Mouse (Mus musculus): ENCODE measurements around the gene Gm10715. TPM values are rescaled to one million over a fixed set of nuclear protein-coding genes. Genes with fewer than 3 reads are reported as not detected.
"Not testable (repeated sequence)": the region's sequence is repeated elsewhere in the genome, so short reads cannot be mapped to it uniquely, and the experiment has no call there.

Gm10715 gene
- total RNA-seq, 2 experiments from 2014 or later = not detected

DNA sequence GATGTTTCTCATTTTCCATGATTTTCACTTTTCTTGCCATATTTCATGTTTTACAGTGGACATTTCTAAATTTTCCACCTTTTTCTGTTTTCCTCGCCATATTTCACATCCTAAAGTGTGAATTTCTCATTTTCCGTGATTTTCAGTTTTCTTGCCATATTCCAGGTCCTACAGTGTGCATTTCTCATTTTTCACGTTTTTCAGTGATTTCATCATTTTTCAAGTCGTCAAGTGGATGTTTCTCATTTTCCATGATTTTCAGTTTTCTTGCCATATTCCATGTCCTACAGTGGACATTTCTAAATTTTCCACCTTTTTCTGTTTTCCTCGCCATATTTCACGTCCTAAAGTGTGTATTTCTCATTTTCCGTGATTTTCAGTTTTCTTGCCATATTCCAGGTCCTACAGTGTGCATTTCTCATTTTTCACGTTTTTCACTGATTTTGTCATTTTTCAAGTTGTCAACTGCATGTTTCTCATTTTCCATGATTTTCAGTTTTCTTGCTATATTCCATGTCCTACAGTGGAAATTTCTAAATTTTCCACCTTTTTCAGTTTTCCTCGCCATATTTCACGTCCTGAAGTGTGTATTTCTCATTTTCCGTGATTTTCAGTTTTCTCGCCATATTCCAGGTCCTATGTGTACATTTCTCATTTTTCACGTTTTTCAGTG lies 13.2 kb upstream of the Gm10715 start, which contains the start of gene Gm10718:
Gm10718 (plus strand) TSS at position 236 of the 673 bp plus-strand sequence.
- DNase-seq (ENCODE audit: extremely low spot score in 1 of 2, low spot score in 2 of 2) = peak in 1 of 2 experiments; percentile 26
- intact Hi-C loops (cut with DNase I) = not testable (repeated sequence)

DNA sequence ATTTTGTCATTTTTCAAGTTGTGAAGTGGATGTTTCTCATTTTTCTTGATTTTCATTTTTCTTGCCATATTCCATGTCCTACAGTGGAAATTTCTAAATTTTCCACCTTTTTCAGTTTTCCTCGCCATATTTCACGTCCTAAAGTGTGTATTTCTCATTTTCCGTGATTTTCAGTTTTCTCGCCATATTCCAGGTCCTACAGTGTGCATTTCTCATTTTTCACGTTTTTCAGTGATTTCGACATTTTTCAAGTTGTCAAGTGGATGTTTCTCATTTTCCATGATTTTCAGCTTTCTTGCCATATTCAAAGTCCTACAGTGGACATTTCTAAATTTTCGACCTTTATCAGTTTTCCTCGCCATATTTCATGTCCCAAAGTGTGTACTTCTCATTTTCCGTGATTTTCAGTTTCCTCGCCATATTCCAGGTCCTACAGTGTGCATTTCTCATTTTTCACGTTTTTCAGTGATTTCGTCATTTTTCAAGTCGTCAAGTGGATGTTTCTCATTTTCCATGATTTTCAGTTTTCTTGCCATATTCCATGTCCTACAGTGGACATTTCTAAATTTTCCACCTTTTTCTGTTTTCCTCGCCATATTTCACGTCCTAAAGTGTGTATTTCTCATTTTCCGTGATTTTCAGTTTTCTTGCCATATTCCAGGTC lies 12.6 kb upstream of the Gm10715 start:
- peak; percentile 25 to 85 for DNase-seq (ENCODE audit: extremely low spot score in 1 of 2, low spot score in 2 of 2)
- intact Hi-C loops (cut with DNase I) = not testable (repeated sequence)

DNA sequence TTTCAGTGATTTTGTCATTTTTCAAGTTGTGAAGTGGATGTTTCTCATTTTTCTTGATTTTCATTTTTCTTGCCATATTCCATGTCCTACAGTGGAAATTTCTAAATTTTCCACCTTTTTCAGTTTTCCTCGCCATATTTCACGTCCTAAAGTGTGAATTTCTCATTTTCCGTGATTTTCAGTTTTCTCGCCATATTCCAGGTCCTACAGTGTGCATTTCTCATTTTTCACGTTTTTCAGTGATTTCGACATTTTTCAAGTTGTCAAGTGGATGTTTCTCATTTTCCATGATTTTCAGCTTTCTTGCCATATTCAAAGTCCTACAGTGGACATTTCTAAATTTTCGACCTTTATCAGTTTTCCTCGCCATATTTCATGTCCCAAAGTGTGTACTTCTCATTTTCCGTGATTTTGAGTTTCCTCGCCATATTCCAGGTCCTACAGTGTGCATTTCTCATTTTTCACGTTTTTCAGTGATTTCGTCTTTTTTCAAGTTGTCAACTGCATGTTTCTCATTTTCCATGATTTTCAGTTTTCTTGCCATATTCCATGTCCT lies 11.7 kb upstream of the Gm10715 start, which contains the start of gene Gm10717:
Gm10717 (plus strand) TSS at position 506 of the 556 bp plus-strand sequence.
- intact Hi-C loops (cut with DNase I) = not testable (repeated sequence)
- peak; percentile 31 to 40 for DNase-seq (ENCODE audit: extremely low spot score in 1 of 2, low spot score in 2 of 2)

DNA sequence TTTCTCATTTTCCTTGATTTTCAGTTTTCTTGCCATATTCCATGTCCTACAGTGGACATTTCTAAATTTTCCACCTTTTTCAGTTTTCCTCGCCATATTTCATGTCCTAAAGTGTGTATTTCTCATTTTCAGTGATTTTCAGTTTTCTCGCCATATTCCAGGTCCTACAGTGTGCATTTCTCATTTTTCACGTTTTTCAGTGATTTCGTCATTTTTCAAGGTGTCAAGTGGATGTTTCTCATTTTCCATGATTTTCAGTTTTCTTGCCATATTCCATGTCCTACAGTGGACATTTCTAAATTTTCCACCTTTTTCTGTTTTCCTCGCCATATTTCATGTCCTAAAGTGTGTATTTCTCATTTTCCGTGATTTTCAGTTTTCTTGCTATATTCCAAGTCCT lies 11.0 kb upstream of the Gm10715 start:
- intact Hi-C loops (cut with DNase I) = not testable (repeated sequence)
- peak; percentile 33 to 85 for DNase-seq (ENCODE audit: extremely low spot score in 1 of 2, low spot score in 2 of 2)

DNA sequence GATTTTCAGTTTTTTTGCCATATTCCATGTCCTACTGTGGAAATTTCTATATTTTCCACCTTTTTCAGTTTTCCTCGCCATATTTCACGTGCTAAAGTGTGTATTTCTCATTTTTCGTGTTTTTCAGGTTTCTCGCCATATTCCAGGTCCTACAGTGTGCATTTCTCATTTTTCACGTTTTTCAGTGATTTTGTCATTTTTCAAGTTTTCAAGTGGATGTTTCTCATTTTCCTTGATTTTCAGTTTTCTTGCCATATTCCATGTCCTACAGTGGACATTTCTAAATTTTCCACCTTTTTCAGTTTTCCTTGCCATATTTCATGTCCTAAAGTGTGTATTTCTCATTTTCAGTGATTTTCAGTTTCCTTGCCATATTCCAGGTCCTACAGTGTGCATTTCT lies 10.5 kb upstream of the Gm10715 start:
- DNase-seq (ENCODE audit: extremely low spot score in 1 of 2, low spot score in 2 of 2); intact Hi-C loops (cut with DNase I): not testable (repeated sequence)

DNA sequence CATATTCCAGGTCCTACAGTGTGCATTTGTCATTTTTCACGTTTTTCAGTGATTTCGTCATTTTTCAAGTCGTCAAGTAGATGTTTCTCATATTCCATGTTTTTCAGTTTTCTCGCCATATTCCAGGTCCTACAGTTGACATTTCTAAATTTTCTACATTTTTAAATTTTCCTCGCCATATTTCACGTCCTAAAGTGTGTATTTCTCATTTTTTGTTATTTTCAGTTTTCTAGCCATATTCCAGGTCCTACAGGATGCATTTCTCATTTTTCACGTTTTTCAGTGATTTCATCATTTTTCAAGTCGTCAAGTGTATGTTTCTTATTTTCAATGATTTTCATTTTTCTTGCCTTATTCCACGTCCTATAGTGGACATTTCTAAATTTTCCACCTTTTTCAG lies 9.9 kb upstream of the Gm10715 start:
- DNase-seq (ENCODE audit: extremely low spot score in 1 of 2, low spot score in 2 of 2); intact Hi-C loops (cut with DNase I): not testable (repeated sequence)

DNA sequence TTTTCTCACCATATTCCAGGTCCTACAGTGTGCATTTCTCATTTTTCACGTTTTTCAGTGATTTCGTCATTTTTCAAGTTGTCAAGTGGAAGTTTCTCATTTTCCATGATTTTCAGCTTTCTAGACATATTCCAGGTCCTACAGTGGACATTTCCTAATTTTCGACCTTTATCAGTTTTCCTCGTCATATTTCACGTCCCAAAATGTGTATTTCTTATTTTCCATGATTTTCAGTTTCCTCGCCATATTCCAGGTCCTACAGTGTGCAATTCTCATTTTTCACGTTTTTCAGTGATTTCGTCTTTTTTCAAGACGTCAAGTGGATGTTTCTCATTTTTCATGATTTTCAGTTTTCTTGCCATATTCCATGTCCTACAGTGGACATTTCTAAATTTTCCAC lies 9.5 kb upstream of the Gm10715 start:
- DNase-seq (ENCODE audit: extremely low spot score in 1 of 2, low spot score in 2 of 2); intact Hi-C loops (cut with DNase I): not testable (repeated sequence)

DNA sequence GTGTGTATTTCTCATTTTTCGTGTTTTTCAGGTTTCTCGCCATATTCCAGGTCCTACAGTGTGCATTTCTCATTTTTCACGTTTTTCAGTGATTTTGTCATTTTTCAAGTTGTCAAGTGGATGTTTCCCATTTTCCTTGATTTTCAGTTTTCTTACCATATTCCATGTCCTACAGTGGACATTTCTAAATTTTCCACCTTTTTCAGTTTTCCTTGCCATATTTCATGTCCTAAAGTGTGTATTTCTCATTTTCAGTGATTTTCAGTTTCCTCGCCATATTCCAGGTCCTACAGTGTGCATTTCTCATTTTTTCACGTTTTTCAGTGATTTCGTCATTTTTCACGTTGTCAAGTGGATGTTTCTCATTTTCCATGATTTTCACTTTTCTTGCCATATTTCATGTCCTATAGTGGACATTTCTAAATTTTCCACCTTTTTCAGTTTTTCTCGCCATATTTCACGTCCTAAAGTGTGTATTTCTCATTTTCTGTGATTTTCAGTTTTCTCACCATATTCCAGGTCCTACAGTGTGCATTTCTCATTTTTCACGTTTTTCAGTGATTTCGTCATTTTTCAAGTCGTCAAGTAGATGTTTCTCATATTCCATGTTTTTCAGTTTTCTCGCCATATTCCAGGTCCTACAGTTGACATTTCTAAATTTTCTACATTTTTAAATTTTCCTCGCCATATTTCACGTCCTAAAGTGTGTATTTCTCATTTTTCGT lies 7.2 kb upstream of the Gm10715 start:
- intact Hi-C loops (cut with DNase I) = not testable (repeated sequence)
- peak in 1 of 2 experiments; percentile 19 for DNase-seq (ENCODE audit: extremely low spot score in 1 of 2, low spot score in 2 of 2)

DNA sequence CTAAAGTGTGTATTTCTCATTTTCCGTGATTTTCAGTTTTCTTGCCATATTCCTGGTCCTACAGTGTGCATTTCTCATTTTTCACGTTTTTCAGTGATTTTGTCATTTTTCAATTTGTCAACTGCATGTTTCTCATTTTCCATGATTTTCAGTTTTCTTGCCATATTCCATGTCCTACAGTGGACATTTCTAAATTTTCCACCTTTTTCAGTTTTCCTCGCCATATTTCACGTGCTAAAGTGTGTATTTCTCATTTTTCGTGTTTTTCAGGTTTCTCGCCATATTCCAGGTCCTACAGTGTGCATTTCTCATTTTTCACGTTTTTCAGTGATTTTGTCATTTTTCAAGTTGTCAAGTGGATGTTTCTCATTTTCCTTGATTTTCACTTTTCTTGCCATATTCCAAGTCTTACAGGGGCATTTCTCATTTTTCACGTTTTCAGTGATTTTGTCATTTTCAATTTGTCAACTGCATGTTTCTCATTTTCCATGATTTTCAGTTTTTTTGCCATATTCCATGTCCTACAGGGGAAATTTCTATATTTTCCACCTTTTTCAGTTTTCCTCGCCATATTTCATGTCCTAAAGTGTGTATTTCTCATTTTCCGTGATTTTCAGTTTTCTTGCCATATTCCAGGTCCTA lies 5.9 kb upstream of the Gm10715 start:
- intact Hi-C loops (cut with DNase I); DNase-seq (ENCODE audit: extremely low spot score in 1 of 2, low spot score in 2 of 2): not testable (repeated sequence)

DNA sequence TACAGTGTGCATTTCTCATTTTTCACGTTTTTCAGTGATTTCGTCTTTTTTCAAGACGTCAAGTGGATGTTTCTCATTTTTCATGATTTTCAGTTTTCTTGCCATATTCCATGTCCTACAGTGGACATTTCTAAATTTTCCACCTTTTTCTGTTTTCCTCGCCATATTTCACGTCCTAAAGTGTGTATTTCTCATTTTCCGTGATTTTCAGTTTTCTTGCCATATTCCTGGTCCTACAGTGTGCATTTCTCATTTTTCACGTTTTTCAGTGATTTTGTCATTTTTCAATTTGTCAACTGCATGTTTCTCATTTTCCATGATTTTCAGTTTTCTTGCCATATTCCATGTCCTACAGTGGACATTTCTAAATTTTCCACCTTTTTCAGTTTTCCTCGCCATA lies 2.4 kb upstream of the Gm10715 start, which contains the start of gene Gm17535:
Gm17535 (plus strand) TSS at position 301 of the 400 bp plus-strand sequence.
- intact Hi-C loops (cut with DNase I); DNase-seq (ENCODE audit: extremely low spot score in 1 of 2, low spot score in 2 of 2): not testable (repeated sequence)

DNA sequence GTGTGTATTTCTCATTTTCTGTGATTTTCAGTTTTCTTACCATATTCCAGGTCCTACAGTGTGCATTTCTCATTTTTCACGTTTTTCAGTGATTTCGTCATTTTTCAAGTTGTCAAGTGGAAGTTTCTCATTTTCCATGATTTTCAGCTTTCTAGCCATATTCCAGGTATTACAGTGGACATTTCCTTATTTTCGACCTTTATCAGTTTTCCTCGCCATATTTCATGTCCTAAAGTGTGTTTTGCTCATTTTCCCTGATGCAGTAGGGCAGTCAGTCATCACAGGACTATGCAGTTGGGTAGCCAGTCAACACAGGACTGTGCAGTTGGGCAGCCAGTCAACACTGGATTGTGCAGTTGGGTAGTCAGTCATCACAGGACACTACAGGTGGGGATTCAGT lies 1.5 kb downstream of the Gm10715 start:
- DNase-seq (ENCODE audit: extremely low spot score in 1 of 2, low spot score in 2 of 2); intact Hi-C loops (cut with DNase I): not testable (repeated sequence)

Small RNAs within 50 kb of the gene (microRNA-seq; reads per million reads assigned to microRNA genes)
- gene Mir101c = not detected

Other genes starting within 250 kb of the Gm10715 start
- not detected for gene Gm10722, start 36.0 kb upstream of the Gm10715 start, total RNA-seq (2021)
- not detected for gene Gm11168, start 33.5 kb upstream of the Gm10715 start, total RNA-seq (2021)
- 1 to 10 TPM in 1 of 2 experiments, not detected in 1; 1.4 TPM for gene Gm10721, start 23.7 kb upstream of the Gm10715 start, total RNA-seq (2021)
- gene Gm10720, start 21.2 kb upstream of the Gm10715 start, total RNA-seq (2021) = not detected
- gene Gm10719, start 19.5 kb upstream of the Gm10715 start, total RNA-seq (2021) = not detected
- 1 to 10 TPM in 1 of 2 experiments, under 1 TPM in 1; 0.54 to 1.4 TPM for gene Gm10718, start 13.3 kb upstream of the Gm10715 start, total RNA-seq (2021)
- gene Gm10717, start 11.5 kb upstream of the Gm10715 start, total RNA-seq (2021) = under 1 TPM in 1 of 2 experiments, not detected in 1; 0.73 TPM
- gene Gm17535, start 2.3 kb upstream of the Gm10715 start, total RNA-seq (2021) = not detected

Data from left cerebral cortex, postnatal 10 days (tissue).